Mouse (Mus musculus) embryonic facial prominence, embryonic 13.5 days (tissue): ENCODE measurements around the gene Hist1h4i. TPM values are rescaled to one million over a fixed set of nuclear protein-coding genes. Genes with fewer than 3 reads are reported as not detected.
"Not testable (repeated sequence)": the region's sequence is repeated elsewhere in the genome, so short reads cannot be mapped to it uniquely, and the experiment has no call there.

Experiments
- ATAC-seq: fragments of 200-750 bp; cut with Nextera tagmentation; 2 replicates; pipeline ENCODE4 v1.8.0; 2017; ENCODE audit warnings: low read depth; ENCODE audit not compliant: insufficient number of reproducible peaks, insufficient read depth, low FRiP score, low TSS enrichment
- H3K27ac ChIP-seq: fragments of 300-500 bp; sonication (generic); 2 replicates; pipeline ENCODE4 v1.5.1; 2015; ENCODE audit warnings: moderate library complexity, mild to moderate bottlenecking, inconsistent platforms
- H3K27me3 ChIP-seq: fragments of 300-500 bp; sonication (generic); 2 replicates; pipeline ENCODE4 v1.6.1; 2015; ENCODE audit warnings: mild to moderate bottlenecking, inconsistent platforms
- H3K36me3 ChIP-seq: fragments of 300-500 bp; sonication (generic); 2 replicates; pipeline ENCODE4 v1.6.1; 2015; ENCODE audit warnings: mild to moderate bottlenecking, inconsistent platforms
- H3K4me1 ChIP-seq: fragments of 300-500 bp; sonication (generic); 2 replicates; pipeline ENCODE4 v1.6.1; 2015; ENCODE audit warnings: inconsistent platforms
- H3K4me2 ChIP-seq: fragments of 300-500 bp; sonication (generic); 2 replicates; pipeline ENCODE4 v1.6.1; 2015; ENCODE audit warnings: moderate library complexity, mild to moderate bottlenecking, inconsistent platforms
- H3K4me3 ChIP-seq: fragments of 300-500 bp; sonication (generic); 2 replicates; pipeline ENCODE4 v1.5.1; 2015; ENCODE audit warnings: mild to moderate bottlenecking, inconsistent platforms
- H3K9ac ChIP-seq: fragments of 300-500 bp; sonication (generic); 2 replicates; pipeline ENCODE4 v1.6.1; 2015; ENCODE audit warnings: mild to moderate bottlenecking, inconsistent platforms
- H3K9me3 ChIP-seq: fragments of 300-500 bp; sonication (generic); 2 replicates; pipeline ENCODE4 v1.6.1; 2016; ENCODE audit warnings: inconsistent platforms
- WGBS: fragments of 180-500 bp; shearing (Covaris S2); methylation state at CpG from one replicate; pipeline ENCODE4 v1.1.7; 2015; ENCODE audit warnings: mixed read lengths; 5-methylcytosine and 5-hydroxymethylcytosine counted together
- polyA plus RNA-seq: library from polyadenylated mRNA; unstranded; fragments of >200 nt; fragmentation: Nextera tagmentation; extraction: Ambion mirVana; gene quantifications from 2 replicates; pipeline ENCODE4 v1.2.1, GENCODE M21; 2015

The Hist1h4i gene
- polyA plus RNA-seq = 26.0 and 31.3 TPM in 2 replicates

DNA sequence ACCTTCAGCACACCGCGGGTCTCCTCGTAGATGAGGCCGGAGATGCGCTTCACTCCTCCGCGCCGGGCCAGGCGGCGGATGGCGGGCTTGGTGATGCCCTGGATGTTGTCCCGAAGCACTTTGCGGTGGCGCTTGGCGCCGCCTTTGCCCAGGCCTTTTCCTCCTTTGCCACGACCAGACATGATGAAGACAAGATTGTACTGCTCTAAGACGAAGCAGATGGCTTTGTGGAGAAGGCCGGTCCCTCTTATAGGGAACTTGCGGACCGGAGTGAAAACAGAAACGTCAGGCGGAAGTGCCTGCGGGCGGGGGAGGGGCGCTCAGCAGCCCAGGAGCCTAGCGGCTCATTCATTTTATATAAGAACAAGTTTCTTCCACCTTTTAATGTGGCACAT lies at the start of gene Hist1h4i:
Gene Hist1h4i (minus strand): TSS at position 221 of the 395 bp plus-strand sequence.
- Histone ChIP-seq H3K27ac (peak within 1 kb of the TSS; percentile 96), H3K4me1 (peaks cover 22% of the 10 kb centered on the region), H3K4me2 (peak within 1 kb of the TSS; percentile 81), H3K9ac (peak within 1 kb of the TSS; percentile 80), H3K4me3 (peak within 1 kb of the TSS; percentile 50)
- ATAC-seq = peak; percentile 61
- not testable (repeated sequence) for H3K27me3 ChIP-seq, H3K36me3 ChIP-seq, H3K9me3 ChIP-seq
- WGBS = 0% methylated on average over 27 of the region's 27 CpGs

DNA sequence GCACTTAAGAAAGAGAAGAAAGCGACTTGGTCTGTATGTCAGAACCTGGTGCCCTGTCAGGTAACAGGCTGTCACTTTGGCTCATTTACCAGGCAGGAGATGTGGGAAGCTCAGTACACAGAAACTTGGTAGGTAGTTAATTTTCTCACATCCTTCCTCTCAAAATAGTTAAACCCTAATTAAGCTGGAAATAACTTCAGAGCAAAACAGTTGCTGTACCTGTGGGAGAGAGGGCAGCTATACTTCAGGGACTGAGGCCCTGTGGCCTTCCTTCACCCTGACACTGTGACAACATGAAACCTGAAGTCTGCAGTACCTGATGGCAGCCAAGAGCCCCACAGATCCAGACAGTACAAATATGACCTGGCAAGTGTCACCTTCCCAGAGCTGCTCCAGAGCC lies 43.0 kb upstream of the Hist1h4i start, which contains the start of gene Vmn1r188:
Gene Vmn1r188 (plus strand): TSS at position 301 of the 400 bp plus-strand sequence.
- not testable (repeated sequence) for ATAC-seq, H3K9ac ChIP-seq, H3K9me3 ChIP-seq, H3K27me3 ChIP-seq, H3K4me3 ChIP-seq, H3K27ac ChIP-seq, H3K4me1 ChIP-seq, H3K4me2 ChIP-seq, H3K36me3 ChIP-seq
- 85% methylated on average over 1 of the region's 1 CpGs for WGBS

DNA sequence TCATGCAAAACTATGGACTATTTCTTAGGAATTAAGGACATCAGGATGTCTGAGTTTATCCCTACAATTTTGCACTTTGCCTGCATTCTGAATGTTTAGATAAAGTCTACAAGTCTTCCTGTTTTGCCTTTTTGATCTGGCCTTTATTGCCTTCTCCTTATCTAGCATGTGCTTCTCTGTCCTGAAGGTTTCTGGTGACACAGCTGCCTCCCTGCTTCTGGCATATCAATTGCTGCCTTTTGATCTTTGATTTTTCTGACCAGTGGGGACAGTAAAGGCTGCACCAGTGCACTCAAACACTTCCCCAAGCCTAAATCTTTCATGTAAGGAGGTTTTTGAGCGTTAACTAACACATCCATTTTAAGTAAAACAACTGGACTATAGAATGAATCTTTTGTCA lies 22.3 kb upstream of the Hist1h4i start:
- WGBS = 53% methylated on average over 1 of the region's 1 CpGs
- no peak overlapping the region for H3K4me3 ChIP-seq
- H3K4me1 ChIP-seq = no peaks in the 10 kb centered on the region
- H3K27me3 ChIP-seq = no peaks in the 10 kb centered on the region
- no peak for ATAC-seq
- H3K9me3 ChIP-seq = peaks cover 3% of the 10 kb centered on the region; the same call in 1 of the 2 replicates
- no peak overlapping the region for H3K4me2 ChIP-seq
- no peaks in the 10 kb centered on the region for H3K36me3 ChIP-seq
- H3K27ac ChIP-seq = no peak overlapping the region
- H3K9ac ChIP-seq = no peak overlapping the region

DNA sequence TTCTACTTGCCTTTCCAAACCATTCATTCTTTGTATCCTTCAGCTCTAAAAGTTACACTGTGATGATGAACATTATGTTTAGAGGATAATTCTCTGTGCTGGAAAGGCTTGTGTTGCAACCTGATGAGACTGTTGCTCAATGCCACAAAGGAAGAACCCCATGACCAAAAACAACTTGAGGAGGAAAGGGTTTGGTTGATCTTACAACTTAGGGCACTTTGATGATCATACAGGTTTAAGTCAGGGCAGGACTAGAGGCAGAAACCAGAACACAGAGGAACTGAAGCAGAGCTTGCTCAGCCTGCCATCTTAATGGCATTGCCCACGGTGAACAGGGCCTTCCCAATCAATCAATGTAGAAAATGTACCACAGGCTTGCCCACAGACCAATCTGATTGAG lies 20.3 kb upstream of the Hist1h4i start:
- H3K27ac ChIP-seq = no peak overlapping the region
- H3K4me1 ChIP-seq = no peaks in the 10 kb centered on the region
- H3K4me3 ChIP-seq = no peak overlapping the region
- peaks cover 1% of the 10 kb centered on the region; the same call in 1 of the 2 replicates for H3K9me3 ChIP-seq
- H3K36me3 ChIP-seq = no peaks in the 10 kb centered on the region
- no peak overlapping the region for H3K9ac ChIP-seq
- no peak for ATAC-seq
- 74% methylated on average over 1 of the region's 1 CpGs for WGBS
- no peaks in the 10 kb centered on the region for H3K27me3 ChIP-seq
- no peak overlapping the region for H3K4me2 ChIP-seq

DNA sequence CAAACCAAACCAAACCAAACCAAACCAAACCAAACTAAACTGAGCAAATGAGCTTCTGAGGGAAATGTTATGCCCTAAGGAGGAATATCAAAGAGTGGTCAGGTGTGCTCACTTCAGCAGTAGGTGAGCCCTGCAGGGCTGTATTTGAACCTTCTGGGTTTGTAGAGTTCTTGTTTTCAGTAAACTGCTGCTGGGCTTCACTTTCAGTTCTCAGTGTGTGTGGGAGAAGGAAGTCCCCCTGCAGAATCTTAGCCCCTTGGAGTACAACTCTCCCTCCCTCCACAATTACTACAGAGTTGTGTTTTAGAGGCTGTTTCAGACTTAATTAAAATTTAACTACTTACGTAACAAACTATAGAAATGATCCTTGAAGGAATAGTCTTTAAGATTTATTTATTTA lies 12.6 kb upstream of the Hist1h4i start:
- no peak overlapping the region for H3K9ac ChIP-seq
- no peak for ATAC-seq
- WGBS = 94% methylated on average over 1 of the region's 1 CpGs

DNA sequence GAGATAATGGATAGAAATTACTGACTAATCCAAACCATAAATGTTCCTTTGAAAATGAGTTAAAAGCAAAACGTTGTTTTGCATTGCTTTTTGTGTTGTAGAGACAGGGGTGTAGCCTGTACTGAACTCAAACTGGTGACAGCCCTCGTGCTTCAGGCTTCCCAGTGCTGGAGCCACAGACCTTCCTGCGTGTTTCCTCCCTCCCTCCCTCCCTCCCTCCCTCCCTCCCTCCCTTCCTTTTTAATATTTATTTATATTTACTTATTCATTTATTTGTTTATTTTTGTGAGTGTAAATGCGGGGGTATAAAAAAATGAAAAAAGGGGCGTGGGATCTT lies 10.3 kb upstream of the Hist1h4i start:
- H3K9me3 ChIP-seq = no peaks in the 10 kb centered on the region
- no peaks in the 10 kb centered on the region for H3K27me3 ChIP-seq
- H3K4me3 ChIP-seq = peak overlapping the region; percentile 54
- peak overlapping the region; percentile 67 for H3K9ac ChIP-seq
- ATAC-seq = no peak
- 10% methylated on average over 5 of the region's 5 CpGs for WGBS
- H3K27ac ChIP-seq = peak overlapping the region; percentile 89
- peaks cover 9% of the 10 kb centered on the region for H3K4me1 ChIP-seq
- H3K36me3 ChIP-seq = no peaks in the 10 kb centered on the region
- H3K4me2 ChIP-seq = peak overlapping the region; percentile 64

More for the DNA sequence above, 12.6 kb upstream of the Hist1h4i start:
- Histone ChIP-seq H3K27ac (no peak overlapping the region), H3K4me1 (0 out of 2 replicates have a peak, but pooled peaks cover 2% of the 10 kb centered on the region), H3K27me3 (no peaks in the 10 kb centered on the region), H3K36me3 (no peaks in the 10 kb centered on the region), H3K4me3 (no peak overlapping the region), H3K4me2 (no peak overlapping the region), H3K9me3 (no peaks in the 10 kb centered on the region)

DNA sequence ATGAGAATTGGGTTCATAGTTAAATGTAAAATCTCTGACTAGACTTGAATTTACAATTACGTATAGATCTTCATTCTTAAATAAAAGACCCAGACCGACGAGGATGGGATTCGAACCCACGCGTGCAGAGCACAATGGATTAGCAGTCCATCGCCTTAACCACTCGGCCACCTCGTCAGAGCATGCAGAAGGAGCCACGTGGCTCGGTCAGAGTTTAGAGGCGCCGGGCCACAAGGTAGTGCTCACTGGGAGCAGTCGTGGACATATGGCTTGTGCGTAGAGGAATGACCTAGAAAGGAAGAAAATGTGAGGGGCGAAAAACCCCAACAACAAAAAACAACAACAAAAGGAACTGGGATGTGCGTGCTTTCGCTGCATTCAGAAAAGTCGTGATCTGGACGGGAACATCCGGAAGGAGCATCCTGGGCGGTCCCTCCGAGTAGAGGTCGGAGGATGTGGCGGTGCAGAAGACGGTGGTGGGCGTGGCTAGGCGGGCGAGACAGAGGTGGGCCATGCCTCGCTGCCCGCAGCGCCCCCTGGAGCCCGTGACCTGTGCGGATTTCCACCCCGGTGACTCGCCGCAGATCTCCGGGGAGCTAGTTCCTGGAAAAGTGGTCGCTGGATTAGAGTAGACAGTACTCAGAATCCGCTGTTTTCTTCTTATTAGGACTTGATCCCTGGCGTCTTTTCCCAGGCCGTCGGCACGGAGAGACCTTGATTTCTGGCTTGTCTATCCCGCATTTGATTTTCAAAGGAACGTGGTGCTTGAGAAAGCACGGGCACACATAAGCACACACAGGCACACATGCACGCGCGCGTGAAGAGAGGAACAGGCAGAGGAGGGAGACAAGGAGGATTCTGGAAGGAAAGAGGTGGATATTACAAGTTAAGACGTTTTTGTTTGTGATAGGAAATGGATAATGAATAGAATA lies 9.7 kb upstream of the Hist1h4i start:
- H3K27ac ChIP-seq = peak overlapping the region; percentile 89
- H3K9me3 ChIP-seq = no peaks in the 10 kb centered on the region
- H3K4me3 ChIP-seq = peak overlapping the region; percentile 54
- ATAC-seq = peak; percentile 90
- WGBS = under 1% methylated on average over 52 of the region's 52 CpGs
- peak overlapping the region; percentile 64 for H3K4me2 ChIP-seq
- peaks cover 9% of the 10 kb centered on the region for H3K4me1 ChIP-seq
- H3K36me3 ChIP-seq = no peaks in the 10 kb centered on the region
- peak overlapping the region; percentile 67 for H3K9ac ChIP-seq
- no peaks in the 10 kb centered on the region for H3K27me3 ChIP-seq

DNA sequence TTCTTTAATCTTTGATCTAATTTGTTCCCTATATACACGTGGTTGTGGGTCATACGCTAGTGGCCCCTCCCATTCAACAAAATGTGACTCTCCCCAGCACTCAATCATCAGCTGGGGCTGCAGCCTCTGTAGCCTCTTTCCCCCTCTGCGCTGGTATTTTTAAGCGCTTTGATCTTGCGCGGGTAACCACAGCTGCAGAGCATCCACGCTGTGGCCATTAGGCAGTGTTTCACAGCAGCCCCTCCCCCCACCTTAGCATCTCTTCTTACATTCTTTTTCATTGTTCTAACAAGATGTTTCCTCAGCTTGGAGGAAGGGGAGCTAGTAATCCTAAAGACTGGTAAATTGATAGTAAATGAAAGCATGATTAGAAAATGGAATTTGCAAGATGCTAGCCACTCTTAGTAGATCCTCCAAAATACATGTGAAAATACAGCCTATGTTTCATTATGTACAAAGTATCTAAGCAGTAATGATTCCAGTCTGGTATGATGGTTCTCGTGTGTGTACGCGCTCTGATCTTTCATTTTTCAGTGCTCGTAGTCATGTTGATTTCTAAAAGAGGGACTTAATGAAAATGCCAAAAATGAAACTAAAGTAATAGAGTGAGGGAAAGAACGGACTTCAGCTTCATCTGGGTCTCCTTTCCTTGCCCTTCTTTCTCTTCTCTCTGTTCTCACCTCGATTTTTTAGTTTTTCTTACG lies 8.7 kb upstream of the Hist1h4i start:
- H3K27ac ChIP-seq = peak overlapping the region; percentile 89
- peak overlapping the region; percentile 64 for H3K4me2 ChIP-seq
- H3K9ac ChIP-seq = peak overlapping the region; percentile 59
- no peaks in the 10 kb centered on the region for H3K27me3 ChIP-seq
- H3K4me3 ChIP-seq = peak overlapping the region; percentile 54
- 1% methylated on average over 14 of the region's 14 CpGs for WGBS
- no peaks in the 10 kb centered on the region for H3K9me3 ChIP-seq
- no peaks in the 10 kb centered on the region for H3K36me3 ChIP-seq
- no peak for ATAC-seq
- peaks cover 9% of the 10 kb centered on the region for H3K4me1 ChIP-seq

DNA sequence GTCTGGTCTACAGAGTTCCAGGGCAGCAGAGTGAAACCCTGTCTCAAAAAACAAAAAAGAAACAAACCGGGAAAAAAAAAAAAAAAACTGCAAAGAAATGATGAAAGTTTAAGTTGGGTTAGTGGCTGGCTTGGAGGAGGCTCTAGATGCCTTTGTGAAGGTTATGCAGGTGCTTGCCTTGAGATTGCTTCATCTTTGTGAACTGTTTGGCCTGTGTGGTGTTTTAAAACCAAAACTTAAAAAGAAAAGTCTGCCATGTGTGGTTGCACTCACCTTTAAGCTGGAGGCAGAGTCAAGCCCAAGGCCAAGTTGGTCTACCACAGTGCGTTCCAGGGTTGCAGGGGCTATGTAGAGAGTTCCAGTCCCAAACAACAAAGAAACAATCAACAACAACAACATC lies 7.9 kb upstream of the Hist1h4i start:
- WGBS = 79% methylated on average over 2 of the region's 2 CpGs
- H3K9me3 ChIP-seq = no peaks in the 10 kb centered on the region
- ATAC-seq = no peak
- no peak overlapping the region for H3K27ac ChIP-seq
- H3K4me2 ChIP-seq = no peak overlapping the region
- no peaks in the 10 kb centered on the region for H3K27me3 ChIP-seq
- H3K4me1 ChIP-seq = peaks cover 9% of the 10 kb centered on the region
- no peak overlapping the region for H3K9ac ChIP-seq
- H3K36me3 ChIP-seq = no peaks in the 10 kb centered on the region
- H3K4me3 ChIP-seq = no peak overlapping the region

DNA sequence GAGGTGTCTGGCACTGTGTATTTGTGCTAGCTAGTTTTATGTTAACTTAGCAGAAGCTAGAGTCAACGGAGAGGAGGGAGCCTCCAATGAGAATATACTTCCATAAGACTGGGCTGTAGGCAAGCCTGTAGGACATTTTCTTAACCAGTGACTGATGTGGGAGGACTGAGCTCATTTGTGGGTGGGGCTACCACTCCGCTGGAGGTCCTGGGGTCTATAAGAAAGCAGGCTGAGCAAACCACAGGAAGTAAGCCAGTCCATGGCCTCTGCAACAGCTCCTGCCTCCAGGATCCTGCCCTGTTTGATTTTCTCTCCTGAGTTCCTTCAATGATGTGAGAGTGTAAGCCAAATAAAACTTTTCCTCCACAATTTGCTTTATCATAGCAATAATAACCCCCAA lies 4.1 kb upstream of the Hist1h4i start:
- Histone ChIP-seq H3K4me2 (no peak overlapping the region), H3K4me3 (no peak overlapping the region), H3K9ac (no peak overlapping the region), H3K36me3 (no peaks in the 10 kb centered on the region), H3K9me3 (no peaks in the 10 kb centered on the region), H3K27me3 (no peaks in the 10 kb centered on the region), H3K4me1 (peaks cover 18% of the 10 kb centered on the region), H3K27ac (no peak overlapping the region)
- ATAC-seq = no peak
- WGBS = 49% methylated on average over 2 of the region's 2 CpGs

DNA sequence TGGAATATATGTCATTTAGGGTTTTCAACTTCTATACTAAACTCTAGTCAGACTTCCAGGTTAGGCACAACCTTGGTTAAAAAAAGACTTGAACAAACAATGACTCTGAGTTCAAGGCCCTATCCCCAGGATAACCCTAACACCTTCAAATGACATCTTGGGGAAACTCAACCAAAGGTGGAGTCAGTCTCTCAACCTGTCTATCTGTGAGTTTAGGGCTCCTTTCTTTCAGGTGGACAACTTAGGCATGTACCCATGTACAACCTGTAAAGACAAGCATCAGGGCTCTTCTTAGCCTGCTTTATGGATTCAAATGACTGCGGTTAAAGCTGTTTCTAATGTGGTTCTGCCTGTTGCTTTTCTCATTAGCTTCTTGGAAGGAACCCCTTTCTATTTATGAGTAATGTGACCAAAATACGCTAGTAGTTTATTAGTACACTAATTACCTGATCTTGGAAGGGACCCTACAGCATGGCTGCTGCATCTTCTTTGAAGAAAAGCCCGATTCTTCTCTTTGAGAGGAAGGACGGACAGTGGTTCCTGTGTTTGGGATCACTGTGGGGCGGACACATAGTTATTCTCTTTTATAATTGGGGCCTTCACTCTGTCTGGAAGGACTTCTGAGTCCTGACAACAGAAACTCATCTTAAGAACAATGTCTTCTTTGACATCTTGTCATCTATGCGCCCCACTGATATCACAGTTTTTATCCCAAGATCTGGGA lies 3.4 kb upstream of the Hist1h4i start:
- peak overlapping the region; percentile 91; the same call in 1 of the 2 replicates for H3K27ac ChIP-seq
- no peak overlapping the region; the same call in 1 of the 2 replicates for H3K9ac ChIP-seq
- no peaks in the 10 kb centered on the region for H3K36me3 ChIP-seq
- H3K4me2 ChIP-seq = peak overlapping the region; percentile 81
- H3K4me3 ChIP-seq = no peak overlapping the region
- H3K4me1 ChIP-seq = peaks cover 22% of the 10 kb centered on the region
- whole genome bisulfite sequencing = 81% methylated on average over 6 of the region's 6 CpGs
- H3K27me3 ChIP-seq = no peaks in the 10 kb centered on the region
- H3K9me3 ChIP-seq = no peaks in the 10 kb centered on the region
- ATAC-seq = no peak
